Mouse (Mus musculus) small intestine, adult 2 months (tissue): ENCODE measurements around the gene Bin2.

ENCODE experiments used
- CTCF ChIP-seq: fragments of 200-500 bp; IDR thresholded peaks from 2 replicates; pipeline ENCODE4 v1.5.1; 2012; ENCODE audit warnings: low read depth, mild to moderate bottlenecking, control low read depth, inconsistent platforms, low read length, moderate library complexity, mixed read lengths; ENCODE audit not compliant: insufficient replicate concordance, insufficient read length; ENCODE audit errors: extremely low read depth
- POLR2A ChIP-seq: fragments of 200-500 bp; IDR thresholded peaks from 2 replicates; pipeline ENCODE4 v1.6.1; 2012; ENCODE audit warnings: low read depth, mild to moderate bottlenecking, control low read depth, inconsistent platforms, low read length, moderate library complexity

- no peak for TF ChIP-seq CTCF
- TF ChIP-seq POLR2A, result no peak
Measured at GRCm38 (mm10) chr15:100699386-100699785, 30.0 kb upstream of the Bin2 start.
